Mouse (Mus musculus): ENCODE measurements at regions not wholly inside any gene's neighbourhood (a gene's known extent, or its start where the extent isn't known, plus 50 kb on each side); places are given as distances from the start of the nearest gene placed in this dataset.
"Not testable (repeated sequence)": the region's sequence is repeated elsewhere in the genome, so short reads cannot be mapped to it uniquely, and the experiment has no call there.

GRCm38 (mm10) chr4:4556126-4556525 is 237.0 kb downstream of the Impad1 start:
- no peak for DNase-seq

DNA sequence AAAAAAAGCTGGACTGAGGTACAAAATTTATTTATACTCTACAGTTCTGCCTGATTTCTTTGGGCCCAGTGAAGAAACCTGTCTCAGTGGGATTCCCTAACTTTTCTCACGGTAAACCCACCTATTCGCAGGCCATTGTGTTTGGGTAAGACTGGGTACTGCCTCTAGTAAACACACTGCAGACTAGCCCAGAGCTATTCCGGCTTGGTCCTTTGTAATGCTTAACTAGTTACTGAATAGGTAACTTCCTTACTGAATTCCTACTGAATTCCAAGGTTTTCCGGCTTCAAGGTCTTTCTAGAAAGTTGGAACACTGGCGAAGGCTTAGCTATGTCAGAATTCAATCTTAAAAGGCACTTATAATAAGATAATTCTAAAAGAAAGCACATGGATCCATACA is 242.9 kb downstream of the Impad1 start:
- DNase-seq: no peak

GRCm38 (mm10) chr4:4549893-4550292 is 243.3 kb downstream of the Impad1 start:
- DNase-seq: no peak

DNA sequence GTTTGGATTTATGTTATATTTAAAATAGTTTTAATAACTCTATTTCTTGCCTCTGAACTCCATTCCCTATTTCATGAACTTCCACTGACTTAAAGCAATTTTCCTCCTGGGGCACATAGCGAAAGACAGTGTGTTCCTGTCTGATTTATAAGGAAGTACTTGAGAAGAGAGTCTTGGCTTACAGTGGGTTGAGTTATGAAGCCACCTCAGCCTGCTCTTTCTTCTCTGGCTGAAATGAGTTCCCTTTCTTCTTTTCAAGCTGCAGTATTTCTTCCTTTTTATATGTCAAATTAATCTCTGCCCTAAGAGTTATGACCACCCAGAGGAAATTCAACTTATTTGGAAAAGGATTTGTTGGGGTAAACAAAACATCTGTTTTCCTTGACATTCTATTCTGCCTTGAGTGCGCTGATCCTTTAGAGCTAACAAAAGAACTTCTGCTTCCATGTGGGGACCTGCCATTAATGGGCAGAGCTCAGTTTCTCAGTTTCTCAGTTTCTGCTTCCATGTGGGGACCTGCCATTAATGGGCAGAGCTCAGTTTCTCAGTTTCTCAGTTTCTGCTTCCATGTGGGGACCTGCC is 255.9 kb downstream of the Impad1 start:
- DNase-seq: no peak

GRCm38 (mm10) chr4:4532196-4532595 is 261.0 kb downstream of the Impad1 start:
- DNase-seq: no peak

- no peak for DNase-seq
Measured at GRCm38 (mm10) chr4:4528311-4528710, 264.8 kb downstream of the Impad1 start.

GRCm38 (mm10) chr4:4521757-4522156 is 271.4 kb downstream of the Impad1 start:
- no peak for DNase-seq

DNA sequence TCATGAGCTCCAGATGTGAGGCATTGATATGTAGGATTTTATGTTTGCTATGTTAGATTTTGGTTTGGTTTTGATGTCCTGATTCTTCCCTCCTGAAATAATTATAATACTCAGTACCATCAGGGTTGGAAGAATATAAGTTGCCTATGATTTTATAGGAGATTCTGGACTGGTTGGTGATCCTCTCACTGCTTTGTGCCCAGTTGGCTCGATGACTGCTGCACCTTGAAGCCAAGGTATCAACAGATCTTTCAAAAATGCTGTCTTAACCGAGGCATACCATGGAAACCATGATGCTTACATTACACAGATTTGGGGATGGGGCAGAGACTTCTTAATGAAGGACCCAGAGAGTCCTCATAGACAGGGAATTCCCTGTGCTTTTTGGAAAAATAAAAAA is 274.4 kb downstream of the Impad1 start:
- no peak for DNase-seq

DNA sequence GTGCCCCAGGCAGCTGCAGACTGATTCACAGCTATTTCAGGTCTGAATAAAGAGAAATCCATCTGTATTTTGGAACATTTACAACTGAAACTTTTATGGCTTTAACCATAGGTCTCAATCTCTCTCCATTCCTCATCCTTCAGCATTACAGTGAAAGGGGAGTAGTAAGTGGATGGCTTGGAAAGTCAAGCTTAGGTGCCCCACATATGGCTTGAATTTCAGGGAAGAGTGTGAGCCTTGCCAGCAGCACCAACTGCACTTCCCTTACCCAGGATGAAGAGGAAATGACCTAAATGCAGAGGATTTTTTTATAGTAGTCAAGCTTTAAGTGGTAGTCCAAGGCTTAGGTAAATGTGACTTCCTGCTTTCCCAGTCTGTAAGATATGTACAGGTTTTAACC is 279.8 kb downstream of the Impad1 start:
- no peak for DNase-seq

DNA sequence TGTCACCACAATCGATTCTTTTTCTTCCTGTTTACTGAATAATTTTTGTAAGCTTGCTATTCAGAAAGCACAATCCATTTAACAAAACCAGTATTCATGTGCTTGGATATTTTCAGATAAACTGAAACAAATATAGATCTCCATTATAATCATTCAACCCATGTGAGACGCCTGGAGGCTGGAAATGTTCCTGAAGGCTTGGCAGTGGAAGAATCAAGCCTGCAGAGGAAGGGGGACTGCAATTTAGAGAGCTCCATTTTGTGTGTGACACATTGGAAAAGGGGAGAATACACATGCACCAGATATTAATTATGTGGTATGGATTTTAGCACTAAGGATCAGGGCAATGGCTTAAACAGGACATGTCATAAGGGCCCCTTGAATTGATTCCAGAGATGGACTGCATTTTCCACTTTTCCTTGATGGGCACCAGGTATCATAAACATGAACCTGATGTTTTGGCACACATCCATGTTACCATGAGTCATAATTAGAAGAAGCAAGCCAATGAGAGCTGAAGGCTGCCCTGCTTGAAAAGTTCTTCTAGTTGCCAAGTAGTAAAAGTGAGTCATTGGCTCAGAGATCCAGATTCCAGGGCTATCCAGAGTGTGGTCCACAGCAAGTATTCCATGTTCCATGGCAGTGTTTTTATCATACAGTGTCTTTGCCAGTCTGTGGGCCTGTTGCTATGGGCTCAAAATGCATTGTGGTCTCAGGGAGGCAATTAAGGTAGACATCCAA is 282.8 kb downstream of the Impad1 start:
- DNase-seq: no peak

DNA sequence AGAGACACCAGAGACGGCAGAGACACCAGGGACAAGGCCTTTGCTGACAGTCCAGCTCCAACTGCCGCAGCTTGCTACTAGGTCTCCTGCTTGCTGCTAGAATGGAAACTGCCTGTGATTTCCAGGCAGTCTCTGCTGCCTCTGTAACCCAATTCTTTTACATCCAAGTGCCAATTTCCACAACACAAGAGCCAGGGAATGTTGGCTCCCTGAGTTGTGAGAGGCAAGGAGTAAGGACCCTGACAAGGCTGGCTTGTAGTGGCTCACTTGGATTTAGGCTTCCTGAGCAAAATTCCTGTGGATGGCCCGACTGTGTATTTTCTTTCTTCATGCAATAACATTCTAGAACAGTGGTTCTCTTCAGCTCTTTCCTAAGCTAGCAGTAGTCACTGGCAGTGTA is 283.9 kb downstream of the Impad1 start:
- no peak for DNase-seq

- no peak for DNase-seq
Measured at GRCm38 (mm10) chr4:4497199-4497598, 296.0 kb downstream of the Impad1 start.

GRCm38 (mm10) chr4:4496181-4496580 is 297.0 kb downstream of the Impad1 start:
- DNase-seq: no peak

- no peak for DNase-seq
Measured at GRCm38 (mm10) chr4:4465169-4465714, 327.9 kb downstream of the Impad1 start.

GRCm38 (mm10) chr4:4464130-4464700 is 328.9 kb downstream of the Impad1 start:
- no peak for DNase-seq

- no peak for DNase-seq
Measured at GRCm38 (mm10) chr4:4459258-4459657, 333.9 kb downstream of the Impad1 start.

GRCm38 (mm10) chr4:4450104-4450503 is 343.1 kb downstream of the Impad1 start:
- DNase-seq: no peak

- DNase-seq: no peak
Measured at GRCm38 (mm10) chr4:4442650-4443049, 350.5 kb downstream of the Impad1 start.

DNA sequence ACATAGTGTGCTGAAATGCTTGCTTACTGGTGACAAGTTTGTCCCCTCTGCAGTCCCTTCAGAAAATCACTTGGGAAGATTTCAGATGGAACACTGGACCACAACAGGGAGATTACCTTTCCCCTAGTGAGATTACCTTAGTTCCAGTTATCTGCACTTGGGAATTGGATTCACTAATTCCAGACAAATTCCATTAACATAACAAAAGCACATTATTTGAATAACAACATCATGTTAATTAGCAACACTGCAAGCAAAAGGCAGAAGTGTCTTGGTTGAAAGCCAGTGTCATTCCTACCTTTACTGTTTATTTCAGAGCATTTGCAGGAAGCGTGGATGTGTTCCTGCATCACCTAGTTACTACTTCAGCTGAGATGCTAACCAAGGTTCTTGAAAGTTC is 355.6 kb downstream of the Impad1 start:
- no peak for DNase-seq

GRCm38 (mm10) chr4:4424526-4424925 is 347.2 kb upstream of the Sdr16c6 start:
- not testable (repeated sequence) for DNase-seq

DNA sequence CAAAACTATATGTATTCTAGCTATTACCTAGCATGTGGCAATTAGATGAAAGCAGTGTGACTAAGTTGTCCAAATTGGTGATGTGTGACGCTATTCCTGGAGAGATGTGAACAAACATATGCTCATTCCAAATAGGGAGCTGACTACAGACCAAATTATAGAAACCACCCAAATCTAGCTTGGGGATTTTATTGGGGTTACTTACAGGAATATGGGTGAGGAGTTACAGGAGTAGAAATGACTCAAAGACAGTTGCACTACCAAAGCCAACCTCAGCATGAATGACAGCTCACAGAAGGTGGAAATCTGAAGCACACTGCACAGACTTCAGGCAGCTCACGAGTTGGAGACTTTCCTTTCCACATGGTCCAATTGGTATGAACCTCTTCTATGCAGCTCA is 326.5 kb upstream of the Sdr16c6 start:
- no peak for DNase-seq

- DNase-seq: no peak
Measured at GRCm38 (mm10) chr4:4397410-4397809, 320.1 kb upstream of the Sdr16c6 start.

DNA sequence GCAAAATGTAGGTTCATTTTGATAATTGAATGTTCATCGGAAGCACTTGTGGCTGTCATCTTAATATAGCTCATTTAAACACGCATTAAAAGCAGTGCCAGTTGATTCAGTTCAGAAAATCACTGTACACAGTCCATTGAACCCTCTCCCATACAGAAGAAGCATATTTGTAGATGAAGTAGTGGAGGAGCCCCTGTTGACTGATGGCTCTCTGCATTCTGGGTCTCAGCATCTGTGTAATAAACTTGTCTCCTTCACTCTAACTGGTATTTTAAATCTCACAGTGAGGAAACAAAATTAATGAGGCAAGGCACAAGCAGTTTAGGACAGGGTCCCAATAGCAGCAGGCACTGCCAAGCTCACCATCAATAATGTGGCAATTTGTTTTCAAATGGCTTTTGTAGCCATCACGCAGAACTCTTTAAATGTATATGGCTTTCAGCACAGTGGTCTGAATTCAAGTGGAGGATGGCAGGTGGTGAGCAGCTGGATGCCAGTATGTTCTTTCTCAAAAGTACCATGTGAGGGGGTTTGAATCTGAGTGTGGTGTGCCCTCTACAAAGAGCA is 302.8 kb upstream of the Sdr16c6 start:
- DNase-seq: no peak

DNA sequence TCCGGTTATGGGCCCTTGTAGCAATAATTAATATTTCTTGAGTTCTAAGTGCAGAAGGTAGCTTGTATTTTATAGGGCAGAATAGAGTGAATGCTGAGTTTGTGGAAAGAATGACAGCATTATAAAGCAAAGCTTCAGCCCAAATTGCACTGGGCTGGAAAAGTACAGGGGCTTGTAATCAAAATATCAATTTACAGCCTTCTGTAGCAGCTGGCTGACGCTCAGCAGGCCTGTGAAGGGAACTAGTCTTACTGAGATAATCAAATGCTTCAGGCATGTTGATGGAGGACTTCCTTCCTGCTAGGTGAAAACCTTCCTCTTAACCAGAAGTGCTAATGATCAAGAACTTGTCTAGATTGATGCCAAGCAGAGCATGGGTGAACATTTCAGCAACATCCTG is 257.9 kb upstream of the Sdr16c6 start:
- no peak for DNase-seq
